ENCODE assay signal across 8 mouse cellular contexts in genomic region chr4:95966928-95967724, GRCm38 (mm10). TPM values are rescaled to one million over a fixed set of nuclear protein-coding genes. Genes with fewer than 3 reads are reported as not detected.
DNase-seq lines count a peak whose midpoint lies in the region.

Gene Hook1, plus strand, starts transcription at chr4:95967240.

- intact Hi-C loops in gastrocnemius, postnatal 14 days (cut with DNase I; ENCODE audit: low total_unique reads) = no loop called here

- DNase-seq in adrenal gland, adult 2 months = peak; percentile 96
- peak; percentile 94 for DNase-seq in embryo, embryonic 11 days
- DNase-seq in gastrocnemius, postnatal 14 days = peak; percentile 84
- peak; percentile 68 for DNase-seq in hindlimb bud, embryonic 11.5 days (ENCODE audit: extremely low spot score, low read depth, low spot score)
- DNase-seq in left cerebral cortex, adult 18-20 months (ENCODE audit: low spot score in 2 of 2) = peak; percentile 94 to 97
- DNase-seq in lung, postnatal 36 days = peak; percentile 96
- DNase-seq in retina, embryonic 14.5 days (ENCODE audit: low spot score) = peak; percentile 94
- DNase-seq in thymus, postnatal 25 days = peak; percentile 95

RNA-seq across cellular contexts. Expression of gene Hook1, which starts in this region (rescaled TPM):
- 1 to 10 TPM; 6.2 to 7.0 TPM for total RNA-seq in adrenal gland, adult 2 months (2021)
- polyA plus RNA-seq in adrenal gland, adult 2 months (2012; rRNA removed) = 1.2 and 1.4 TPM in 2 replicates
- 1 to 10 TPM; 5.5 to 7.1 TPM for total RNA-seq in gastrocnemius, postnatal 14 days (2021)
- 10 to 100 TPM; 65.6 to 71.5 TPM for total RNA-seq in left cerebral cortex, adult 18-20 months (2021)

Comparison
In these comparisons a context has a peak if more than half of its experiments do, and no peak if none do; other contexts are left out.
1. Peak in every context shown above with its lines: DNase-seq.
2. RNA of gene Hook1 (total RNA-seq): 65.6 to 71.5 TPM in left cerebral cortex, adult 18-20 months; 5.5 to 7.1 TPM in gastrocnemius, postnatal 14 days and 6.2 to 7.0 TPM in adrenal gland, adult 2 months; every median in the first group is over 4 times any median in the second.